Mouse (Mus musculus) CH12.LX (cell line): ENCODE data around the gene Fgd2. TPM values are rescaled to one million over a fixed set of nuclear protein-coding genes. Genes with fewer than 3 reads are reported as not detected.

Experiments used
- DNase-seq: peaks from one replicate; pipeline ENCODE4 v3.0.0-alpha.2; 2013; ENCODE audit errors: extremely low read depth
- H3K27ac ChIP-seq: 2 replicates; pipeline ENCODE4 v1.5.1; 2012; ENCODE audit warnings: low read depth, mild to moderate bottlenecking, control low read depth, moderate library complexity; ENCODE audit not compliant: insufficient read depth
- H3K27me3 ChIP-seq: replicated peaks from 2 replicates; pipeline ENCODE3; 2012; ENCODE audit warnings: inconsistent platforms
- H3K36me3 ChIP-seq, 2 experiments: replicated peaks in 1 of 2; 2 replicates each; pipeline versions ENCODE3 to v1.6.1; 2012; ENCODE audit warnings: inconsistent platforms in 1 of 2, low read length in 1 of 2, mild to moderate bottlenecking in 1 of 2, mixed read lengths in 1 of 2, moderate library complexity in 1 of 2; ENCODE audit not compliant: control insufficient read depth in 1 of 2, insufficient read depth in 1 of 2
- H3K4me1 ChIP-seq, 2 experiments: 2 replicates each; pipeline ENCODE4 v1.6.1; 2012; ENCODE audit warnings: inconsistent platforms in 1 of 2, moderate library complexity in 1 of 2; ENCODE audit not compliant: insufficient read depth in 2 of 2, control insufficient read depth in 1 of 2
- H3K4me2 ChIP-seq: 2 replicates; pipeline ENCODE4 v1.6.1; 2012; ENCODE audit warnings: low read depth, mild to moderate bottlenecking, control low read depth; ENCODE audit not compliant: poor library complexity, insufficient read depth, severe bottlenecking
- H3K4me3 ChIP-seq, 3 experiments: fragments of 150-350 bp in 1 of 3; sonication (generic) in 1 of 3; replicated peaks in 1 of 3; 2 replicates each; pipeline versions ENCODE3 to v1.5.1; 2011 to 2012; ENCODE audit warnings: low read depth in 2 of 3, low read length in 2 of 3, mild to moderate bottlenecking in 2 of 3, moderate library complexity in 2 of 3, control low read depth in 1 of 3, improper control_type of control experiment in 1 of 3, inconsistent platforms in 1 of 3, mixed read lengths in 1 of 3; ENCODE audit not compliant: poor library complexity in 1 of 3
- H3K79me2 ChIP-seq: replicated peaks from 2 replicates; pipeline ENCODE4 v1.6.1; 2012; ENCODE audit warnings: mild to moderate bottlenecking, moderate library complexity; ENCODE audit not compliant: control insufficient read depth, poor library complexity, insufficient read depth, severe bottlenecking; ENCODE audit errors: extremely low read depth
- H3K9ac ChIP-seq: 2 replicates; pipeline ENCODE4 v1.6.1; 2012; ENCODE audit warnings: low read depth, mild to moderate bottlenecking, control low read depth, moderate library complexity; ENCODE audit not compliant: insufficient read depth
- H3K9me3 ChIP-seq: replicated peaks from 2 replicates; pipeline ENCODE3; 2012; ENCODE audit warnings: low read length, inconsistent platforms, mixed read lengths
- BHLHE40 ChIP-seq: IDR thresholded peaks from 2 replicates; pipeline ENCODE4 v1.6.1; 2011; ENCODE audit warnings: mild to moderate bottlenecking, low read depth, low read length, improper control_type of control experiment
- CTCF ChIP-seq, 2 experiments: IDR thresholded peaks in 1 of 2; conservative IDR thresholded peaks in 1 of 2; 2 replicates each; pipeline ENCODE4 v1.5.1; 2011 to 2012; ENCODE audit warnings: low read depth in 2 of 2, low read length in 2 of 2, improper control_type of control experiment in 1 of 2, inconsistent platforms in 1 of 2, mild to moderate bottlenecking in 1 of 2, moderate library complexity in 1 of 2
- ETS1 ChIP-seq: conservative IDR thresholded peaks from 2 replicates; pipeline ENCODE4 v1.6.1; 2012; ENCODE audit warnings: low read depth, mild to moderate bottlenecking, inconsistent platforms, low read length, improper control_type of control experiment, moderate library complexity
- GABPA ChIP-seq: IDR thresholded peaks from 2 replicates; pipeline ENCODE4 v1.6.1; 2012; ENCODE audit warnings: low read depth, low read length, improper control_type of control experiment, inconsistent platforms; ENCODE audit not compliant: insufficient replicate concordance
- HCFC1 ChIP-seq: IDR thresholded peaks from 2 replicates; pipeline ENCODE4 v1.6.1; 2012; ENCODE audit warnings: low read depth, mild to moderate bottlenecking, inconsistent platforms, low read length, improper control_type of control experiment
- IRF4 ChIP-seq: IDR thresholded peaks from 2 replicates; pipeline ENCODE4 v1.6.1; 2014; ENCODE audit warnings: low read depth, mild to moderate bottlenecking, inconsistent platforms, low read length, improper control_type of control experiment
- JUN ChIP-seq: IDR thresholded peaks from 2 replicates; pipeline ENCODE4 v1.6.1; 2011; ENCODE audit warnings: low read depth, mild to moderate bottlenecking, low read length, improper control_type of control experiment, moderate library complexity; ENCODE audit not compliant: insufficient read depth
- KAT2A ChIP-seq: IDR thresholded peaks from 2 replicates; pipeline ENCODE4 v1.6.1; 2012; ENCODE audit warnings: low read length, improper control_type of control experiment, inconsistent platforms; ENCODE audit not compliant: insufficient replicate concordance
- MAFK ChIP-seq: IDR thresholded peaks from 2 replicates; pipeline ENCODE4 v1.6.1; 2011; ENCODE audit warnings: low read length, improper control_type of control experiment; ENCODE audit not compliant: insufficient replicate concordance
- MAX ChIP-seq: IDR thresholded peaks from 2 replicates; pipeline ENCODE4 v1.6.1; 2011; ENCODE audit warnings: low read length, improper control_type of control experiment
- MXI1 ChIP-seq: IDR thresholded peaks from 2 replicates; pipeline ENCODE4 v1.6.1; 2011; ENCODE audit warnings: mild to moderate bottlenecking, low read depth, low read length, improper control_type of control experiment
- NELFE ChIP-seq: IDR thresholded peaks from 2 replicates; pipeline ENCODE4 v1.6.1; 2011; ENCODE audit warnings: low read depth, low read length, improper control_type of control experiment
- NRF1 ChIP-seq: IDR thresholded peaks from 2 replicates; pipeline ENCODE4 v1.6.1; 2014; ENCODE audit warnings: low read depth, mild to moderate bottlenecking, inconsistent platforms, low read length, improper control_type of control experiment, moderate library complexity
- PAX5 ChIP-seq: IDR thresholded peaks from 2 replicates; pipeline ENCODE4 v1.6.1; 2012; ENCODE audit warnings: low read length, inconsistent platforms, mixed read lengths
- POLR2AphosphoS2 ChIP-seq: IDR thresholded peaks from 2 replicates; pipeline ENCODE4 v1.6.1; 2011; ENCODE audit warnings: low read depth, low read length, improper control_type of control experiment
- RAD21 ChIP-seq: IDR thresholded peaks from 2 replicates; pipeline ENCODE4 v1.6.1; 2011; ENCODE audit warnings: low read depth, mild to moderate bottlenecking, low read length, improper control_type of control experiment, moderate library complexity
- RCOR1 ChIP-seq: conservative IDR thresholded peaks from 2 replicates; pipeline ENCODE4 v1.6.1; 2012; ENCODE audit warnings: low read depth, mild to moderate bottlenecking, inconsistent platforms, low read length, improper control_type of control experiment
- SIN3A ChIP-seq: IDR thresholded peaks from 2 replicates; pipeline ENCODE4 v1.6.1; 2012; ENCODE audit warnings: low read length, improper control_type of control experiment, inconsistent platforms
- SMC3 ChIP-seq: IDR thresholded peaks from 2 replicates; pipeline ENCODE4 v1.6.1; 2011; ENCODE audit warnings: low read depth, low read length, improper control_type of control experiment
- TCF12 ChIP-seq: IDR thresholded peaks from 2 replicates; pipeline ENCODE4 v1.6.1; 2014; ENCODE audit warnings: low read depth, mild to moderate bottlenecking, inconsistent platforms, low read length, improper control_type of control experiment
- UBTF ChIP-seq: IDR thresholded peaks from 2 replicates; pipeline ENCODE4 v1.6.1; 2012; ENCODE audit warnings: low read depth, mild to moderate bottlenecking, inconsistent platforms, low read length, improper control_type of control experiment, moderate library complexity
- ZC3H11A ChIP-seq: IDR thresholded peaks from 2 replicates; pipeline ENCODE4 v1.6.1; 2012; ENCODE audit warnings: low read depth, mild to moderate bottlenecking, inconsistent platforms, low read length, improper control_type of control experiment
- ZKSCAN1 ChIP-seq: IDR thresholded peaks from 2 replicates; pipeline ENCODE4 v1.6.1; 2012; ENCODE audit warnings: low read depth, inconsistent platforms, low read length, improper control_type of control experiment, borderline replicate concordance
- dilution Hi-C: fragments of 300-500 bp; cut with MboI; formaldehyde crosslinking; loops from 2 replicates; pipeline ENCODE4 v1.14.3; 2020; ENCODE audit warnings: low sequenced_read_pairs; ENCODE audit not compliant: extremely low pct_unique_long_range_greater_than_20kb, extremely low pct_ligation_motif_present
- in situ Hi-C: fragments of 300-500 bp; cut with MboI; formaldehyde crosslinking; loops from 3 replicates; pipeline ENCODE4 v1.14.3; 2019; ENCODE audit warnings: low sequenced_read_pairs, low pct_ligation_motif_present, low pct_unique_long_range_greater_than_20kb, mixed read lengths
- polyA plus RNA-seq: library from polyadenylated mRNA; unstranded; fragments of >175 nt; gene quantifications from 2 replicates; pipeline ENCODE4 v1.2.1, GENCODE M21; 2012; ENCODE audit warnings: low read depth; ENCODE audit not compliant: insufficient read length
- total RNA-seq, 2 experiments: library from RNA; depleted of rRNA; stranded (reverse); fragments of 300-350 nt in 1 of 2; fragments of >200 nt in 1 of 2; gene quantifications; 2 replicates each; pipeline ENCODE4 v1.2.3; 2012 to 2014

The Fgd2 gene
- total and polyA plus RNA-seq, 3 experiments, result 41.7 to 54.4 (median 48.3) TPM

- peaks cover 0 to 8% of the 10 kb centered on the region in 2 experiments for H3K36me3 ChIP-seq
- TF ChIP-seq NRF1 (no peak), NELFE (no peak), IRF4 (no peak), SIN3A (no peak), RAD21 (no peak), MAX (no peak), KAT2A (no peak), ZKSCAN1 (no peak), ZC3H11A (no peak), RCOR1 (no peak), POLR2AphosphoS2 (no peak), CTCF (conservative IDR thresholded peaks at IDR 0.05 in 1 of 2, IDR thresholded peaks at IDR 0.05 in 1 of 2; ENCODE audit: low read depth in 2 of 2, low read length in 2 of 2) (no peak), SMC3 (no peak), UBTF (no peak), TCF12 (no peak), MAFK (no peak), JUN (no peak), PAX5 (no peak), ETS1 (no peak)
- dilution Hi-C loops, result no loop called here
- no peak overlapping the region for H3K9ac ChIP-seq
- H3K4me1 ChIP-seq, result peaks cover 22 to 41% of the 10 kb centered on the region in 2 experiments
- no peaks in the 10 kb centered on the region for H3K9me3 ChIP-seq
- no peak overlapping the region for H3K27ac ChIP-seq
- in situ Hi-C loops, result no loop called here
- no peak for DNase-seq
- no peak overlapping the region for H3K4me2 ChIP-seq
- H3K79me2 ChIP-seq, result no peaks in the 10 kb centered on the region
- H3K4me3 ChIP-seq, result no peak overlapping the region
- no peaks in the 10 kb centered on the region for H3K27me3 ChIP-seq
Measured at GRCm38 (mm10) chr17:29409800-29410343, 49.2 kb downstream of the Fgd2 start.

- no peak overlapping the region for H3K9ac ChIP-seq
- TF ChIP-seq GABPA (no peak), MXI1 (no peak), MAX (no peak), BHLHE40 (0 out of 2 replicates have a peak, but pooled peaks have one; percentile 1), HCFC1 (no peak)
- TF ChIP-seq, all 38 proteins: peak for 1
- H3K4me3 ChIP-seq, result no peak overlapping the region
- no peak for DNase-seq
- no peaks in the 10 kb centered on the region for H3K27me3 ChIP-seq
- H3K9me3 ChIP-seq, result no peaks in the 10 kb centered on the region
- dilution Hi-C loops, result no loop called here
- H3K27ac ChIP-seq, result 0 out of 2 replicates have a peak overlapping the region, but pooled peaks have one; percentile 2
- H3K36me3 ChIP-seq, result peaks cover 0 to 8% of the 10 kb centered on the region in 2 experiments
- H3K4me1 ChIP-seq, result peaks cover 30 to 56% of the 10 kb centered on the region in 2 experiments
- H3K4me2 ChIP-seq, result no peak overlapping the region
- no peaks in the 10 kb centered on the region for H3K79me2 ChIP-seq
- in situ Hi-C loops, result no loop called here
Measured at GRCm38 (mm10) chr17:29411821-29412425, 51.2 kb downstream of the Fgd2 start.
